Mouse (Mus musculus): ENCODE results near the gene Gm29564.
"Not testable (repeated sequence)": the region's sequence is repeated elsewhere in the genome, so short reads cannot be mapped to it uniquely, and the experiment has no call there.

Gm29564 gene

GRCm38 (mm10) chrY:78212693-78213092 is at the start of gene Gm29564:
Gene Gm29564, plus strand, starts transcription at chrY:78212993.
- not testable (repeated sequence) for DNase-seq (ENCODE audit: low read depth)

Data from naive thymus-derived CD4-positive, alpha-beta T cell, adult 2 months (primary cell).